Mouse (Mus musculus) spleen, adult 2 months (tissue): Measurements from ENCODE around the gene Btd.

Source experiments
- CTCF ChIP-seq: fragments of 200-500 bp; IDR thresholded peaks from 2 replicates; pipeline ENCODE4 v1.5.1; 2011; ENCODE audit warnings: mild to moderate bottlenecking, inconsistent platforms; ENCODE audit not compliant: insufficient read depth, insufficient read length, insufficient replicate concordance; ENCODE audit errors: extremely low read depth
- POLR2A ChIP-seq: fragments of 200-500 bp; IDR thresholded peaks from 2 replicates; pipeline ENCODE4 v1.6.1; 2011; ENCODE audit warnings: low read depth, low read length, inconsistent platforms

DNA sequence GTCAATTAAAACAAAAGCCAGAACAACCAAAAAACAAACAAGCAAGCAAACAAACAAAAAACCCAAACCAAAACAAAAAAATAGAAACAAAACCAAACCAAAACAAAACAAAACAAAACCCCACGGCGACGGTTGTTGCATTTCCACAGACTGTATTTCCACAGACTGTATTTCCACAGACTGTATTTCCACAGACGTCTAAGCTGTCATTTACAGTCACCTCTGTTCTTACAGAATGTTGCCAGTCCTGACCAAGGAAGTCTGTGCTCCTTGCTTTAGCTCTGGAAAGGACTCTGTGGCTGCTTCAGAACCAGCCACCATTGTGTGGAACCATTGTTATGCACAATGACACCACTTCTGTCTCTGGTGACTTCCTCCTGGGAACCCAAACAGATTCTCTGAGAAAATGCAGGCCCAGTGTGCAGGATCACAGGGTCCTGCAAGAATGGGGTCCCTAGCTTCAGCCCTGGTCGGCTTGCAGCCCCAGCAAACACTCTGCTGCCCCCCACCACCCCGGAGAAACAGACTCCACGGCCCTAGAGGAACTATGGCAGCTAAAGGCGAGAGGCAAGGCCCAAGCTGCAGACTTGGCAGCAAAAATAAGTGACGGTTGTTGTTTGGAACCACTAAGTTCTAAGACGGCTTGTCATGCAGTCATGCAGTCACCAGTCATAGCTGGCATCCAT, 30.9 kb downstream of the Btd start:
- TF ChIP-seq CTCF = no peak
- TF ChIP-seq POLR2A = no peak
